Mouse (Mus musculus) small intestine, adult 2 months (tissue): Measurements from ENCODE around the gene Gnat2. TPM values are rescaled to one million over a fixed set of nuclear protein-coding genes. Genes with fewer than 3 reads are reported as not detected.

Source experiments
- H3K27ac ChIP-seq: fragments of 200-500 bp; 2 replicates; pipeline ENCODE4 v1.5.1; 2012; ENCODE audit warnings: low read depth, low read length, control low read depth, inconsistent platforms; ENCODE audit not compliant: insufficient read depth
- H3K27me3 ChIP-seq: fragments of 200-500 bp; 2 replicates; pipeline ENCODE4 v1.6.1; 2012; ENCODE audit warnings: mild to moderate bottlenecking, moderate library complexity, low read length, inconsistent platforms; ENCODE audit not compliant: control insufficient read depth, insufficient read depth
- H3K36me3 ChIP-seq: fragments of 200-500 bp; 2 replicates; pipeline ENCODE4 v1.6.1; 2012; ENCODE audit warnings: mild to moderate bottlenecking, low read length, control low read depth, inconsistent platforms; ENCODE audit not compliant: control insufficient read depth, insufficient read depth
- H3K4me1 ChIP-seq: fragments of 200-500 bp; 2 replicates; pipeline ENCODE4 v1.6.1; 2012; ENCODE audit warnings: low read length, inconsistent platforms, mixed read lengths; ENCODE audit not compliant: control insufficient read depth, insufficient read depth, insufficient read length
- H3K4me3 ChIP-seq: fragments of 200-500 bp; 2 replicates; pipeline ENCODE4 v1.5.1; 2012; ENCODE audit warnings: low read depth, mild to moderate bottlenecking, control low read depth, inconsistent platforms, low read length, moderate library complexity
- CTCF ChIP-seq: fragments of 200-500 bp; IDR thresholded peaks from 2 replicates; pipeline ENCODE4 v1.5.1; 2012; ENCODE audit warnings: low read depth, mild to moderate bottlenecking, control low read depth, inconsistent platforms, low read length, moderate library complexity, mixed read lengths; ENCODE audit not compliant: insufficient replicate concordance, insufficient read length; ENCODE audit errors: extremely low read depth
- POLR2A ChIP-seq: fragments of 200-500 bp; IDR thresholded peaks from 2 replicates; pipeline ENCODE4 v1.6.1; 2012; ENCODE audit warnings: low read depth, mild to moderate bottlenecking, control low read depth, inconsistent platforms, low read length, moderate library complexity
- WGBS: fragments of 180-500 bp; shearing (Covaris S2); methylation state at CpG from one replicate; pipeline ENCODE4 v1.1.7; 2018; 5-methylcytosine and 5-hydroxymethylcytosine counted together
- polyA plus RNA-seq: library from polyadenylated mRNA; depleted of rRNA; stranded (reverse); fragments of >200 nt; gene quantifications from 2 replicates; pipeline ENCODE4 v1.2.3, GENCODE M21; 2012

Gene Gnat2
- polyA plus RNA-seq, 1 experiment = 0.91 TPM

DNA sequence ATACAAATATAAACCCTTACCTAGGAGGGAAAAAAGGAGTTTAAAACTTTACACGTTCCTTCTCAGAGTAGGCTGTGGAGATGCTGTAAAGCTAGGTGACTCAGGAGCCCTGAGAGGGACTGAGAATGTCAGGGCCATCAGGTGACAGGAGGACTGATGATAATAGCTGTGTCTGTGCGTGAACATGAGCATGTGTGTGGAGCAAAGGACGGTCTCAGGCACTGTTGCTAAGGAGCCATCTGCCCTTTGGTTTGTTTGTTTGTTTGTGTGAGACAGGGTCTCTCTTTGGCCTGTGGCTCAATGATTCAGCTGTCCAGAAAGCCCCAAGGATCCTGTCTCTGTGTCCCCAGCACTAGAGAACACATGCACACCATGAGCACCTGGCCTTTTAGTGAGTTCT, 28.5 kb downstream of the Gnat2 start:
- Histone ChIP-seq H3K27me3 (no peaks in the 10 kb centered on the region), H3K4me1 (peaks cover 7% of the 10 kb centered on the region; the same call in 1 of the 2 replicates), H3K27ac (no peak overlapping the region), H3K4me3 (no peak overlapping the region), H3K36me3 (peaks cover 41% of the 10 kb centered on the region)
- no peak for TF ChIP-seq CTCF
- TF ChIP-seq POLR2A = no peak
- WGBS = 81% methylated on average over 3 of the region's 3 CpGs

DNA sequence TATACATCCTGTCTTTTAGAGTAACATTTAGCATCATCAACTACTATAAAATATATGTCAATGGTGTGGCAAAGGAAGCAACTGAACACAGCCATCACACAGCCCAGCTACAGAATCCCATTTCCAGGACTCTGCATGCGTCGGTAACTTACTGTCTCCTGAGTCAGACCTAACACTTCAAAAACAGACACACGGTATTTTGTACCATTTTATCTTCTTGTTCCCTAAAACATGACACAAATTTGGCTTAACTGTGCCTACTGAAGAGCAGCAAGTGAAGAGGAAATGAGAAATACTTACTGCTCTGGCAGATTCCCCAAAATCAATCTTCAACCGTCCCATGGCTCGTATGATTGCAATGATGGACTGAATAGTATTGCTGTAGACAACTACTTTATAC, 30.7 kb downstream of the Gnat2 start:
- no peaks in the 10 kb centered on the region for H3K27me3 ChIP-seq
- H3K4me1 ChIP-seq = peaks cover 14% of the 10 kb centered on the region; the same call in 1 of the 2 replicates
- H3K27ac ChIP-seq = peak overlapping the region; percentile 6; the same call in 1 of the 2 replicates
- peaks cover 27% of the 10 kb centered on the region for H3K36me3 ChIP-seq
- WGBS = 77% methylated on average over 5 of the region's 5 CpGs
- H3K4me3 ChIP-seq = no peak overlapping the region
- TF ChIP-seq POLR2A (no peak), CTCF (no peak)

DNA sequence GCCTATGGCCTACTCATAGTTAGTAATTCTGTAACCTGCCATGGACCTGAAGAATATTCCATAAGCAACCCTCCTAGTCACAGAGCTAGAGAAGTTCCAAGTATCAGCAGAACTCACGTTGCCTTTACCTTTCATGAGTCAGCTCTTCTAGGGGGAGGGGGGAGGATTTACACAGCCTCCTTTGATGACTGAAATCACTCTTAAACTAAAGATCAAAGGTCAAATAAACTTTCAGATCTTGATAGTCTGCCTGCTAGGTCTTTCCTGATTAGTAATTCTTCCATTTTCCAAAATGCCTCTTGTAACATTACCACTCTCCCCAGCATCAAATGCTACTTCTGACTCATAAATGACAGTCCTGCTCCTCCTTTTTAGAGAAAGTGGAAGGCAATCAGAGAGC, 31.5 kb downstream of the Gnat2 start:
- no peak for TF ChIP-seq POLR2A
- no peak for TF ChIP-seq CTCF
- Histone ChIP-seq H3K36me3 (peaks cover 23% of the 10 kb centered on the region), H3K27ac (no peak overlapping the region; the same call in 1 of the 2 replicates), H3K4me1 (peaks cover 20% of the 10 kb centered on the region; the same call in 1 of the 2 replicates), H3K4me3 (no peak overlapping the region), H3K27me3 (no peaks in the 10 kb centered on the region)
- 13% methylated on average over 1 of the region's 1 CpGs for WGBS

DNA sequence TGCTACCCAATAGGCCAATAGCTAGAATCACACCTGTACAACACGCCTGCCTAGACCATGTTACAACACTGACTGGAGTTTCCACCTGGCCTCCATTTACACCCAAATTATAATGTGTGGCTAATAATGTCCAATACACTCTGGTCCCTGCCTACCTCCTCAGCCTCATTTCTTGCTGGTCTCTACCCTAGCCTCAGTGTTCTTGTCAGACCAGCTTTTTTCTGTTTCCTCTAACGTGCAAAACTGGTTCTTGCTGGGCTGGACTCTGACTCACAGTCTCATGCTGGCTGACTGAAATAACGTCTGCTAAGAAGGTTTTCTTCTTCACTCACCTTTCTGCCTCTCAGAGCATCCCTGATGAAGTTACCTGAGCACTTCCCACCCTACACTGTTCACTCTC, 33.7 kb downstream of the Gnat2 start:
- peaks cover 13% of the 10 kb centered on the region for H3K36me3 ChIP-seq
- H3K4me3 ChIP-seq = no peak overlapping the region
- TF ChIP-seq POLR2A (no peak), CTCF (no peak)
- peaks cover 32% of the 10 kb centered on the region; the same call in 1 of the 2 replicates for H3K4me1 ChIP-seq
- 48% methylated on average over 3 of the region's 3 CpGs for WGBS
- no peaks in the 10 kb centered on the region for H3K27me3 ChIP-seq
- peak overlapping the region; percentile 42 for H3K27ac ChIP-seq

DNA sequence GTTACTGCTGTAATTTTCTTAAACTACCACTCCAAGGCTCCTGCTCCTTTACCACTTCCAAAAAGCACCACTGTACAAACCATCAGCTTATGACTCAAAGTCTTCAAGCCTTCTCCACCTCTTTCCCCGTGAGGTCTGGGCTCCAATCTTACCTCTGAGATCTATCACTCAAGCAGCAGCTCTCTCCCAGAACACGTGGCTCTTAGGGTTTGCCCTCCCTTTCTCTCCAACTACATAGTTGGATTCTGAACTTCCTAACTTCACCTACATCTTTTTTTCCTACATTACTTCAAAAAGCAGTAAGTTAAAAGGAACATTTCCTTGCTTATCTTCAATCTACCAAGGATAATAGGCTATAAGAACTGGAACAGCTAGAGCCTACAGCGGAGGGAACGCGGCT, 35.9 kb downstream of the Gnat2 start:
- H3K27ac ChIP-seq = peak overlapping the region; percentile 58; the same call in 1 of the 2 replicates
- no peak for TF ChIP-seq CTCF
- TF ChIP-seq POLR2A = no peak
- H3K27me3 ChIP-seq = no peaks in the 10 kb centered on the region
- 79% methylated on average over 5 of the region's 5 CpGs for WGBS
- H3K36me3 ChIP-seq = no peaks in the 10 kb centered on the region
- H3K4me3 ChIP-seq = no peak overlapping the region
- H3K4me1 ChIP-seq = peaks cover 38% of the 10 kb centered on the region; the same call in 1 of the 2 replicates

DNA sequence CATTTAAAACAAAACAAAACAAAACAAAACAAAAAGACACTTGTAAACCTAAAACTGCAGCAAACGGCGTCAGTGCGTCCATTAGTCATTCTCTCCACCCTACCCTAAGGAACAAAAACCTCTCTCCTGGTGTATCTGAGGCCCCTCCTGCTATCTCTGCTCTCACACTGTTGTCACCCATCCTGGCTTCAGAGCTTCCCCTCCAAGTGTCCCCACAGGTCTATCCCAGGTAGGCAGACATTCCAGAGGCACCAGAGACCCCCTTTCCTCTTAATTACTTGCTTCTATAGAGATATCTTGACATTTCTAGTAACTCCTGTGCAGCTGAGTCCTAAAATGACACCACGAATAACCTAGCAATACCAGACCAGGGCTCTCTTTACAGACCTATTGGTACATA, 36.8 kb downstream of the Gnat2 start:
- Histone ChIP-seq H3K27me3 (no peaks in the 10 kb centered on the region), H3K27ac (0 out of 2 replicates have a peak overlapping the region, but pooled peaks have one; percentile 14), H3K36me3 (no peaks in the 10 kb centered on the region), H3K4me3 (no peak overlapping the region), H3K4me1 (peaks cover 38% of the 10 kb centered on the region; the same call in 1 of the 2 replicates)
- WGBS = 83% methylated on average over 4 of the region's 4 CpGs
- TF ChIP-seq CTCF (no peak), POLR2A (no peak)

DNA sequence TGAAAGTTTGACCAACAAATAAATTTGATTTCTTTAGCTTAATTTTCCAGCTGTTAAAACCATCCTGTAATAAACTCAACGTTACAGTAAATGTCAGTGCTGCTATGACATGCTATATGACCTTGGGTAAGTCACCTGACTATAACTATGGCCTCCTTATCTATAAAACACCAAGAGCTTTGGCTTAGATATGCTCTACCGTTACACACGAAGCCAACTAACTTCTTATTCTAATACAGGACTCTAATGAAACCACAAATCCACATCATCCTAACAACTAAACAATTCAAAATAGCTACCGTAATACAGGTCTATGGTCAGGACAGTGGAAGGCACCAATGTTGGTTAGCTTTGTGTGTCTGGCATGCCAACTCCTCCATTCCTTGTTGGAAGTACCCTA, 37.2 kb downstream of the Gnat2 start:
- H3K4me3 ChIP-seq = no peak overlapping the region
- WGBS = 55% methylated on average over 4 of the region's 4 CpGs
- no peak overlapping the region for H3K27ac ChIP-seq
- TF ChIP-seq POLR2A = no peak
- TF ChIP-seq CTCF = no peak
- H3K4me1 ChIP-seq = peaks cover 35% of the 10 kb centered on the region
- H3K27me3 ChIP-seq = no peaks in the 10 kb centered on the region
- no peaks in the 10 kb centered on the region for H3K36me3 ChIP-seq

DNA sequence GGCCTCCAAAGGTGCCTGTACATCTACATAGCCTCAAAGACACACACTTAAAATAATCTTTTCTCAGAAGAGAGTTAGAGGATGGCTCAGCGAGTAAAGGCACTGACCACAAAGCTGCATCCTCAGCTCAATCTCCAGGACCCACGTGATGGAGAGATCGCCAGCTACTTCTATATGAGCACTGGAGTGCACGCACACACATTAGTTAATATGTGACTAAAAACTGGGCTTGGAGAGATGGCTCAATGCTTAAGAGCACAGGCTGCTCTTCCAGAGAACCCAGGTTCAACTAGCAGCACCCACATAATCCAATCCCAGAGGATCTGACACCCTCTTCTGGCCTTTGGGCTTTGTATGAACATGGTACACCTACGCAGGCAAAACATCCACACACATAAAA, 38.6 kb downstream of the Gnat2 start:
- Histone ChIP-seq H3K27ac (peak overlapping the region; percentile 73), H3K4me3 (no peak overlapping the region), H3K4me1 (peaks cover 33% of the 10 kb centered on the region), H3K27me3 (no peaks in the 10 kb centered on the region), H3K36me3 (no peaks in the 10 kb centered on the region)
- 32% methylated on average over 5 of the region's 5 CpGs for WGBS
- TF ChIP-seq CTCF (no peak), POLR2A (no peak)
